In the genomic region with DNA sequence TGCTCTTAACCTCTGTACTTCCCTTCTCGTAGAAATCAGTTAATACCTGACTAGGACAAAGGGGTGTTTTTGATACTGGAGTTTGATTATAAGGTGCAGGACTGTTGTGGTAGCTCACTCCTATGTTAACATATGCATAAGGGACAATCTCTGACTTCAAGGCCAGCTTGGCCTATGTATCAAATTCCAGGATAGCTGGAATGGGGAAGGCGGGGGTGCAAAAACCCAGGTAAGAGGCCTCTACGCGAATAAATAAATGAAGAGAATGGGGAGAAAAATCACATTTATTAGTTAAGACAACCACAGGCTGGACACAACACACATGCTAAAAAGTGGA, we compare ENCODE assay signal across 8 mouse cellular contexts. TPM values are rescaled to one million over a fixed set of nuclear protein-coding genes. Genes with fewer than 3 reads are reported as not detected.
DNase-seq lines count a peak whose midpoint lies in the region; ATAC-seq and TF ChIP-seq lines count a peak whose summit lies in the region.

No protein-coding gene starts in this region.

- no peaks in the 10 kb centered on the region for H3K4me1 ChIP-seq in embryonic facial prominence, embryonic 14.5 days (ENCODE audit: control insufficient read depth, insufficient read depth, low read length)
- H3K4me1 ChIP-seq in intestine, embryonic 16.5 days (ENCODE audit: control insufficient read depth, insufficient read depth, low read length): peaks cover 18% of the 10 kb centered on the region
- 0 out of 2 replicates have a peak, but pooled peaks cover 2% of the 10 kb centered on the region for H3K4me1 ChIP-seq in neural tube, embryonic 12.5 days

- H3K27ac ChIP-seq in left cerebral cortex, adult 2 months: peak overlapping the region; percentile 86; the same call in 1 of the 2 replicates
- H3K27ac ChIP-seq in embryonic facial prominence, embryonic 14.5 days (replicated peaks; ENCODE audit: low read depth, low read length): peak overlapping the region; percentile 99; the same call in 1 of the 2 replicates
- H3K27ac ChIP-seq in intestine, embryonic 16.5 days (ENCODE audit: low read length): peak overlapping the region; percentile 99
- 0 out of 2 replicates have a peak overlapping the region, but pooled peaks have one; percentile 86 for H3K27ac ChIP-seq in neural tube, embryonic 12.5 days

- H3K27me3 ChIP-seq in embryonic facial prominence, embryonic 14.5 days (replicated peaks; ENCODE audit: control insufficient read depth, insufficient read depth, low read length): no peaks in the 10 kb centered on the region
- no peaks in the 10 kb centered on the region for H3K27me3 ChIP-seq in intestine, embryonic 16.5 days (replicated peaks; ENCODE audit: control insufficient read depth, insufficient read depth, low read length)
- no peaks in the 10 kb centered on the region for H3K27me3 ChIP-seq in neural tube, embryonic 12.5 days (replicated peaks)

- intact Hi-C loops in left cerebral cortex, adult 2 months (cut with DNase I): no loop called here
- intact Hi-C loops in left cerebral cortex, postnatal 10 days (cut with DNase I): no loop called here

- no peak for TF ChIP-seq CTCF in left cerebral cortex, adult 2 months (IDR thresholded peaks at IDR 0.05)

- peak overlapping the region; percentile 55 for H3K4me3 ChIP-seq in left cerebral cortex, adult 2 months
- H3K4me3 ChIP-seq in embryonic facial prominence, embryonic 14.5 days (ENCODE audit: low read depth, low read length): peak overlapping the region; percentile 87; the same call in 1 of the 2 replicates
- H3K4me3 ChIP-seq in intestine, embryonic 16.5 days (ENCODE audit: low read length): 0 out of 2 replicates have a peak overlapping the region, but pooled peaks have one; percentile 9
- no peak overlapping the region for H3K4me3 ChIP-seq in neural tube, embryonic 12.5 days

- H3K9me3 ChIP-seq in embryonic facial prominence, embryonic 14.5 days (ENCODE audit: control insufficient read depth, low read length): no peaks in the 10 kb centered on the region
- H3K9me3 ChIP-seq in intestine, embryonic 16.5 days (ENCODE audit: control insufficient read depth, low read length): no peaks in the 10 kb centered on the region
- H3K9me3 ChIP-seq in neural tube, embryonic 12.5 days: no peaks in the 10 kb centered on the region

- no peak for ATAC-seq in embryonic facial prominence, embryonic 14.5 days (ENCODE audit: low read depth)
- ATAC-seq in intestine, embryonic 16.5 days: no peak
- no peak for ATAC-seq in neural tube, embryonic 12.5 days (ENCODE audit: low FRiP score, low read depth)

- DNase-seq in left cerebral cortex, adult 2 months (ENCODE audit: extremely low spot score in 1 of 2, low spot score in 2 of 2): no peak
- no peak for DNase-seq in left cerebral cortex, postnatal 10 days (ENCODE audit: extremely low spot score in 1 of 2, low spot score in 2 of 2)
- no peak for DNase-seq in embryonic facial prominence, embryonic 14.5 days (ENCODE audit: low spot score)
- DNase-seq in cerebellum, postnatal 10 days: no peak
- DNase-seq in layer of hippocampus, adult 11-12 months (ENCODE audit: low spot score): no peak
- no peak for DNase-seq in lung, postnatal 25 days (ENCODE audit: low spot score)

- H3K9ac ChIP-seq in embryonic facial prominence, embryonic 14.5 days (ENCODE audit: low read depth, low read length): no peak overlapping the region
- H3K9ac ChIP-seq in intestine, embryonic 16.5 days (ENCODE audit: low read depth, low read length): no peak overlapping the region
- no peak overlapping the region for H3K9ac ChIP-seq in neural tube, embryonic 12.5 days

- H3K4me2 ChIP-seq in embryonic facial prominence, embryonic 14.5 days (ENCODE audit: low read depth, low read length): peak overlapping the region; percentile 57
- peak overlapping the region; percentile 57 for H3K4me2 ChIP-seq in intestine, embryonic 16.5 days (ENCODE audit: low read depth, low read length)
- H3K4me2 ChIP-seq in neural tube, embryonic 12.5 days (replicated peaks): peak overlapping the region; percentile 86

- 71% methylated on average over 4 of the region's 4 CpGs for WGBS in embryonic facial prominence, embryonic 14.5 days
- 63% methylated on average over 4 of the region's 4 CpGs for WGBS in intestine, embryonic 16.5 days
- 74% methylated on average over 4 of the region's 4 CpGs for WGBS in neural tube, embryonic 12.5 days

- peaks cover 71% of the 10 kb centered on the region for H3K36me3 ChIP-seq in embryonic facial prominence, embryonic 14.5 days (ENCODE audit: control insufficient read depth, insufficient read depth, low read length)
- peaks cover 12% of the 10 kb centered on the region for H3K36me3 ChIP-seq in intestine, embryonic 16.5 days (ENCODE audit: control insufficient read depth, insufficient read depth, low read length)
- H3K36me3 ChIP-seq in neural tube, embryonic 12.5 days: peaks cover 51% of the 10 kb centered on the region

RNA-seq across cellular contexts. Expression of gene Polg2, which starts 0.7 kb away (rescaled TPM):
- 1 to 10 TPM; 3.2 to 4.2 TPM for total RNA-seq in left cerebral cortex, adult 2 months (2021)
- total RNA-seq in left cerebral cortex, postnatal 10 days (2021): 1 to 10 TPM; 4.1 to 4.6 TPM
- polyA plus RNA-seq in embryonic facial prominence, embryonic 14.5 days (2014; fragmentation: Nextera tagmentation; extraction: Ambion mirVana): 9.8 and 10.2 TPM in 2 replicates
- 12.6 and 13.7 TPM in 2 replicates for polyA plus RNA-seq in intestine, embryonic 16.5 days (2015; fragmentation: Nextera tagmentation; extraction: Ambion mirVana)
- polyA plus RNA-seq in neural tube, embryonic 12.5 days (2016; fragmentation: Nextera tagmentation; extraction: Ambion mirVana): 9.3 and 10.8 TPM in 2 replicates

RNA-seq across cellular contexts. Expression of gene Ddx5, which starts 8.9 kb away (rescaled TPM):
- total RNA-seq in left cerebral cortex, adult 2 months (2021): 100 to 1,000 TPM; 652 to 679 TPM
- total RNA-seq in left cerebral cortex, postnatal 10 days (2021): 100 to 1,000 TPM; 607 to 644 TPM
- polyA plus RNA-seq in embryonic facial prominence, embryonic 14.5 days (2014; fragmentation: Nextera tagmentation; extraction: Ambion mirVana): 334 and 344 TPM in 2 replicates
- 227 and 230 TPM in 2 replicates for polyA plus RNA-seq in intestine, embryonic 16.5 days (2015; fragmentation: Nextera tagmentation; extraction: Ambion mirVana)
- 437 and 465 TPM in 2 replicates for polyA plus RNA-seq in neural tube, embryonic 12.5 days (2016; fragmentation: Nextera tagmentation; extraction: Ambion mirVana)

RNA-seq across cellular contexts. Expression of gene Cep95, which starts 9.0 kb away (rescaled TPM):
- 10 to 100 TPM; 12.6 to 15.1 TPM for total RNA-seq in left cerebral cortex, adult 2 months (2021)
- total RNA-seq in left cerebral cortex, postnatal 10 days (2021): 10 to 100 TPM in 1 of 2 experiments, 1 to 10 TPM in 1; 8.7 to 10.3 TPM
- 15.8 and 16.6 TPM in 2 replicates for polyA plus RNA-seq in embryonic facial prominence, embryonic 14.5 days (2014; fragmentation: Nextera tagmentation; extraction: Ambion mirVana)
- polyA plus RNA-seq in intestine, embryonic 16.5 days (2015; fragmentation: Nextera tagmentation; extraction: Ambion mirVana): 15.4 and 16.3 TPM in 2 replicates
- polyA plus RNA-seq in neural tube, embryonic 12.5 days (2016; fragmentation: Nextera tagmentation; extraction: Ambion mirVana): 21.5 and 25.2 TPM in 2 replicates

RNA-seq across cellular contexts. Expression of gene Milr1, which starts 29.0 kb away (rescaled TPM):
- under 1 TPM in 1 of 2 experiments, not detected in 1; 0.44 TPM for total RNA-seq in left cerebral cortex, adult 2 months (2021)
- 1 to 10 TPM in 1 of 2 experiments, under 1 TPM in 1; 0.45 to 1.1 TPM for total RNA-seq in left cerebral cortex, postnatal 10 days (2021)
- polyA plus RNA-seq in embryonic facial prominence, embryonic 14.5 days (2014; fragmentation: Nextera tagmentation; extraction: Ambion mirVana): 1.4 and 2.0 TPM in 2 replicates
- 1.6 and 1.7 TPM in 2 replicates for polyA plus RNA-seq in intestine, embryonic 16.5 days (2015; fragmentation: Nextera tagmentation; extraction: Ambion mirVana)
- polyA plus RNA-seq in neural tube, embryonic 12.5 days (2016; fragmentation: Nextera tagmentation; extraction: Ambion mirVana): 0.89 and 1.4 TPM in 2 replicates

RNA-seq across cellular contexts. Expression of gene Pecam1, which starts 29.6 kb away (rescaled TPM):
- total RNA-seq in left cerebral cortex, adult 2 months (2021): 10 to 100 TPM; 17.3 to 22.0 TPM
- total RNA-seq in left cerebral cortex, postnatal 10 days (2021): 10 to 100 TPM; 19.7 to 20.1 TPM
- polyA plus RNA-seq in embryonic facial prominence, embryonic 14.5 days (2014; fragmentation: Nextera tagmentation; extraction: Ambion mirVana): 46.8 and 48.9 TPM in 2 replicates
- 48.2 and 48.6 TPM in 2 replicates for polyA plus RNA-seq in intestine, embryonic 16.5 days (2015; fragmentation: Nextera tagmentation; extraction: Ambion mirVana)
- polyA plus RNA-seq in neural tube, embryonic 12.5 days (2016; fragmentation: Nextera tagmentation; extraction: Ambion mirVana): 22.5 and 25.5 TPM in 2 replicates
